Mouse (Mus musculus) limb, embryonic 13.5 days (tissue): Measurements from ENCODE around the gene Rpf1. TPM values are rescaled to one million over a fixed set of nuclear protein-coding genes. Genes with fewer than 3 reads are reported as not detected.

ENCODE experiments used
- ATAC-seq: fragments of 200-750 bp; cut with Nextera tagmentation; 2 replicates; pipeline ENCODE4 v1.8.0; 2017; ENCODE audit warnings: low read depth, moderate number of reproducible peaks, moderate TSS enrichment; ENCODE audit not compliant: low FRiP score
- H3K27ac ChIP-seq: fragments of 300-500 bp; sonication (generic); 2 replicates; pipeline ENCODE4 v1.5.1; 2015; ENCODE audit warnings: inconsistent platforms, mild to moderate bottlenecking, moderate library complexity
- H3K27me3 ChIP-seq: fragments of 300-500 bp; sonication (generic); 2 replicates; pipeline ENCODE4 v1.6.1; 2015; ENCODE audit warnings: mild to moderate bottlenecking, inconsistent platforms
- H3K36me3 ChIP-seq: fragments of 300-500 bp; sonication (generic); 2 replicates; pipeline ENCODE4 v1.6.1; 2015; ENCODE audit warnings: inconsistent platforms, mild to moderate bottlenecking, moderate library complexity
- H3K4me1 ChIP-seq: fragments of 300-500 bp; sonication (generic); 2 replicates; pipeline ENCODE4 v1.6.1; 2015; ENCODE audit warnings: inconsistent platforms
- H3K4me2 ChIP-seq: fragments of 300-500 bp; sonication (generic); replicated peaks from 2 replicates; pipeline ENCODE4 v1.6.1; 2015; ENCODE audit warnings: inconsistent platforms, mild to moderate bottlenecking, moderate library complexity
- H3K4me3 ChIP-seq: fragments of 300-500 bp; sonication (generic); 2 replicates; pipeline ENCODE4 v1.5.1; 2015; ENCODE audit warnings: moderate library complexity, mild to moderate bottlenecking, inconsistent platforms
- H3K9ac ChIP-seq: fragments of 300-500 bp; sonication (generic); 2 replicates; pipeline ENCODE4 v1.6.1; 2015; ENCODE audit warnings: mild to moderate bottlenecking, inconsistent platforms
- H3K9me3 ChIP-seq: fragments of 300-500 bp; sonication (generic); 2 replicates; pipeline ENCODE4 v1.6.1; 2016; ENCODE audit warnings: inconsistent platforms
- WGBS: fragments of 180-500 bp; shearing (Covaris S2); methylation state at CpG from one replicate; pipeline ENCODE4 v1.1.7; 2015; 5-methylcytosine and 5-hydroxymethylcytosine counted together
- polyA plus RNA-seq: library from polyadenylated mRNA; unstranded; fragments of >200 nt; fragmentation: Nextera tagmentation; extraction: Ambion mirVana; gene quantifications from 2 replicates; pipeline ENCODE4 v1.2.1, GENCODE M21; 2015

Gene Rpf1
- polyA plus RNA-seq, 1 experiment from 2014 or later, result 52.8 TPM

- peak; percentile 95 for ATAC-seq
- Histone ChIP-seq H3K9me3 (no peaks in the 10 kb centered on the region), H3K27me3 (no peaks in the 10 kb centered on the region), H3K4me2 (peak within 1 kb of the TSS; percentile 82), H3K27ac (peak within 1 kb of the TSS; percentile 93), H3K9ac (peak within 1 kb of the TSS; percentile 87), H3K36me3 (peaks cover 10% of the 10 kb centered on the region), H3K4me1 (peaks cover 25% of the 10 kb centered on the region), H3K4me3 (peak within 1 kb of the TSS; percentile 63)
- under 1% methylated on average over 57 of the region's 88 CpGs for WGBS
Measured at GRCm38 (mm10) chr3:146499431-146500002, 21.7 kb downstream of the Rpf1 start, which contains the start of the genes Spata1 and Gng5. Gene Spata1, minus strand, starts transcription at chr3:146499753. Gene Gng5, plus strand, starts transcription at chr3:146499807.

- H3K4me3 ChIP-seq, result peak overlapping the region; percentile 63
- no peaks in the 10 kb centered on the region for H3K9me3 ChIP-seq
- peak overlapping the region; percentile 82 for H3K4me2 ChIP-seq
- peak overlapping the region; percentile 93 for H3K27ac ChIP-seq
- no peaks in the 10 kb centered on the region for H3K27me3 ChIP-seq
- H3K9ac ChIP-seq, result peak overlapping the region; percentile 87
- no peak for ATAC-seq
- peaks cover 25% of the 10 kb centered on the region for H3K4me1 ChIP-seq
- peaks cover 9% of the 10 kb centered on the region for H3K36me3 ChIP-seq
- 2% methylated on average over 13 of the region's 13 CpGs for WGBS
Measured at GRCm38 (mm10) chr3:146498989-146499388, 22.2 kb downstream of the Rpf1 start.

GRCm38 (mm10) chr3:146494941-146495340 lies 26.3 kb downstream of the Rpf1 start:
- WGBS, result 81% methylated on average over 8 of the region's 8 CpGs
- Histone ChIP-seq H3K27ac (no peak overlapping the region), H3K4me2 (no peak overlapping the region), H3K4me1 (peaks cover 5% of the 10 kb centered on the region; the same call in 1 of the 2 replicates), H3K36me3 (no peaks in the 10 kb centered on the region), H3K27me3 (no peaks in the 10 kb centered on the region), H3K4me3 (no peak overlapping the region), H3K9me3 (no peaks in the 10 kb centered on the region), H3K9ac (no peak overlapping the region)
- ATAC-seq, result no peak

- Histone ChIP-seq H3K4me1 (no peaks in the 10 kb centered on the region), H3K9me3 (no peaks in the 10 kb centered on the region), H3K27ac (no peak overlapping the region), H3K4me2 (no peak overlapping the region), H3K27me3 (no peaks in the 10 kb centered on the region), H3K36me3 (peaks cover 5% of the 10 kb centered on the region; the same call in 1 of the 2 replicates), H3K9ac (no peak overlapping the region), H3K4me3 (no peak overlapping the region)
- ATAC-seq, result no peak
- WGBS, result 83% methylated on average over 4 of the region's 4 CpGs
Measured at GRCm38 (mm10) chr3:146486464-146486863, 34.8 kb downstream of the Rpf1 start.

- H3K4me3 ChIP-seq, result no peak overlapping the region
- no peak for ATAC-seq
- 70% methylated on average over 2 of the region's 2 CpGs for WGBS
- no peak overlapping the region for H3K9ac ChIP-seq
- H3K27me3 ChIP-seq, result no peaks in the 10 kb centered on the region
- H3K27ac ChIP-seq, result no peak overlapping the region
- H3K4me1 ChIP-seq, result no peaks in the 10 kb centered on the region
- H3K36me3 ChIP-seq, result peaks cover 5% of the 10 kb centered on the region; the same call in 1 of the 2 replicates
- H3K9me3 ChIP-seq, result no peaks in the 10 kb centered on the region
- H3K4me2 ChIP-seq, result no peak overlapping the region
Measured at GRCm38 (mm10) chr3:146482044-146482443, 39.2 kb downstream of the Rpf1 start.

GRCm38 (mm10) chr3:146474428-146474827 lies 46.8 kb downstream of the Rpf1 start:
- no peaks in the 10 kb centered on the region for H3K9me3 ChIP-seq
- H3K27ac ChIP-seq, result no peak overlapping the region
- H3K4me3 ChIP-seq, result no peak overlapping the region
- no peaks in the 10 kb centered on the region for H3K4me1 ChIP-seq
- ATAC-seq, result no peak
- H3K36me3 ChIP-seq, result no peaks in the 10 kb centered on the region
- H3K4me2 ChIP-seq, result no peak overlapping the region
- WGBS, result 90% methylated on average over 3 of the region's 3 CpGs
- no peak overlapping the region for H3K9ac ChIP-seq
- no peaks in the 10 kb centered on the region for H3K27me3 ChIP-seq

DNA sequence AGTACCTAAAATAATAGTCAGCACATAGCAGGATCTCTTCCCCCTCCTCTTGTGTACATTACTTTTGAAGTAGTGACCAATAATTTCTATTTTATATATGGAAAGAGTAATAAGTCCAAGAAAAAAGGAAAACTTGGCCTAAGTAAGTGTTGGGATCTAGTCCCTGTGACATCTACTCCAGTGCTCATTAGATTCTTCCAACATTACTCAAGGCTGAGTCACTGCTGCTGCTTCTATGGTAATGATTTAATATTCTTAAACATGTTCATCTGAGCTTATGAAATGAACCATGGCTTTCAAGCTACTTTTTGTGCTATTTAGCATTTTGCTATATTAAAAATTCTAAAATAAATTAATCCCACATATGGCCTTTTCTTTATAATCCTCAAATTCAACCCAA lies 47.5 kb downstream of the Rpf1 start:
- no peak for ATAC-seq
- H3K27ac ChIP-seq, result no peak overlapping the region
- no peaks in the 10 kb centered on the region for H3K4me1 ChIP-seq
- H3K9ac ChIP-seq, result no peak overlapping the region
- no peaks in the 10 kb centered on the region for H3K36me3 ChIP-seq
- no peak overlapping the region for H3K4me2 ChIP-seq
- H3K4me3 ChIP-seq, result no peak overlapping the region
- no peaks in the 10 kb centered on the region for H3K9me3 ChIP-seq
- no peaks in the 10 kb centered on the region for H3K27me3 ChIP-seq

DNA sequence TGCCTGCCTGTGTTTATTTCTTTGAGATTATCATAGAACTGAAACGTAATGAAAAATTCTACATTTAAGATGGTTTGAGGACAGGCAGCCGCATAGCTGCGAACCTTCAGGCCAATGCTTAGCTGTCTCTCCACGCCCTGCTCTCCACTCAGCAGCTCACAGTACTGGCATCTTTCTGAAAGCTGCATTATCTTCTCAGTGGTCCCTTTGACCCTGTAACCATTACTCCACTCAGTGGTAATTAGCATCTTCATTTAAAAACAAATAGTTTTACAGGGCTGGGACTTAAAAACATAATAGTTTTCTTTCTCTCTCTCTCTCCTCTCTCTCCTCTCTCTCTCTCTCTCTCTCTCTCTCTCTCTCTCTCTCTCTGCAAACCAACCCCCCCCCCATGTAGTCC lies 48.6 kb downstream of the Rpf1 start:
- Histone ChIP-seq H3K27ac (no peak overlapping the region), H3K9me3 (no peaks in the 10 kb centered on the region), H3K36me3 (no peaks in the 10 kb centered on the region), H3K27me3 (no peaks in the 10 kb centered on the region), H3K4me3 (no peak overlapping the region), H3K9ac (no peak overlapping the region), H3K4me1 (no peaks in the 10 kb centered on the region), H3K4me2 (no peak overlapping the region)
- ATAC-seq, result no peak
- WGBS, result 73% methylated on average over 4 of the region's 4 CpGs

- Histone ChIP-seq H3K4me3 (no peak overlapping the region), H3K27me3 (no peaks in the 10 kb centered on the region), H3K27ac (no peak overlapping the region), H3K4me2 (no peak overlapping the region), H3K36me3 (peaks cover 2% of the 10 kb centered on the region; the same call in 1 of the 2 replicates), H3K9ac (no peak overlapping the region), H3K9me3 (no peaks in the 10 kb centered on the region), H3K4me1 (no peaks in the 10 kb centered on the region)
- 85% methylated on average over 2 of the region's 2 CpGs for WGBS
- ATAC-seq, result no peak
Measured at GRCm38 (mm10) chr3:146469226-146469625, 52.0 kb downstream of the Rpf1 start.

GRCm38 (mm10) chr3:146462939-146463338 lies 58.3 kb downstream of the Rpf1 start:
- H3K27me3 ChIP-seq, result no peaks in the 10 kb centered on the region
- H3K4me2 ChIP-seq, result no peak overlapping the region
- WGBS, result 57% methylated on average over 2 of the region's 2 CpGs
- no peaks in the 10 kb centered on the region for H3K9me3 ChIP-seq
- no peaks in the 10 kb centered on the region for H3K4me1 ChIP-seq
- no peak for ATAC-seq
- H3K9ac ChIP-seq, result no peak overlapping the region
- peaks cover 2% of the 10 kb centered on the region; the same call in 1 of the 2 replicates for H3K36me3 ChIP-seq
- H3K4me3 ChIP-seq, result no peak overlapping the region
- H3K27ac ChIP-seq, result no peak overlapping the region

Other genes starting within 250 kb of the Rpf1 start
- 18.7 and 18.9 TPM in 2 replicates for gene Ssx2ip, start 116.8 kb downstream of the Rpf1 start, polyA plus RNA-seq
- 8.5 and 8.7 TPM in 2 replicates for gene Ctbs, start 71.6 kb downstream of the Rpf1 start, polyA plus RNA-seq
- 9.1 and 10.8 TPM in 2 replicates for gene Spata1, start 21.7 kb downstream of the Rpf1 start, polyA plus RNA-seq
- 947 and 968 TPM in 2 replicates for gene Gng5, start 21.6 kb downstream of the Rpf1 start, polyA plus RNA-seq
- gene Uox, start 49.0 kb upstream of the Rpf1 start, polyA plus RNA-seq, result 0.06 and 0.34 TPM in 2 replicates
- not detected in 2 replicates for gene Dnase2b, start 94.2 kb upstream of the Rpf1 start, polyA plus RNA-seq
- gene 4930503B20Rik, start 129.9 kb upstream of the Rpf1 start, polyA plus RNA-seq, result not detected in 2 replicates
- 1.4 and 1.9 TPM in 2 replicates for gene Samd13, start 164.2 kb upstream of the Rpf1 start, polyA plus RNA-seq